Mouse (Mus musculus) ovary, adult 10 weeks (tissue): ENCODE data around the gene Gstm7. TPM values are rescaled to one million over a fixed set of nuclear protein-coding genes. Genes with fewer than 3 reads are reported as not detected.

Experiments
- polyA plus RNA-seq: library from polyadenylated mRNA; stranded (reverse); fragments of 350-450 nt; fragmentation: Illumina TruSeq; extraction: RNeasy Lipid Tissue Mini Kit (QIAGEN cat#74804); gene quantifications from one replicate; pipeline ENCODE4 v1.2.3, GENCODE M21; 2014

Gene Gstm7
- 5.8 TPM for polyA plus RNA-seq

DNA sequence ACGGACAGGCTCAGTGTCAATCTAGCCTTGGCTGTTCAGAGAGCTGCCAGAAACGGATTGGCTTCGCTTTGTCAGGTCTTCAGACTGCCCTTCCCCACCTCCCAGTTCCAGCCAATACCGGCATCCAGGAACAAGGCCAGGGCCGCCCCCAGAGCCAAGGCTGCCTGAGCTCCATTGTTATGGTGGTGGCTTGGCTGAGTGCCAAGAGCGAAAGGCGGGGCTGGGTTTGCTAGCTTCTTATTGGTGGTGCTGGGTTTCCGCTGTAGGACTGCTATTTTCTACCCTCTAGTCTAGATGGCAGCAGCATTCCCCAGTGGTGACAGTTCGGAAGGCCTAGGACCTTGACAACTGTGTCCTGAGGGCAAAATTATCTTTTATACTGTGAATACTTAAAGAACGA lies at the start of gene Gstm7:
Gene Gstm7, minus strand, starts transcription at position 148 of the 400 bp plus-strand sequence.

DNA sequence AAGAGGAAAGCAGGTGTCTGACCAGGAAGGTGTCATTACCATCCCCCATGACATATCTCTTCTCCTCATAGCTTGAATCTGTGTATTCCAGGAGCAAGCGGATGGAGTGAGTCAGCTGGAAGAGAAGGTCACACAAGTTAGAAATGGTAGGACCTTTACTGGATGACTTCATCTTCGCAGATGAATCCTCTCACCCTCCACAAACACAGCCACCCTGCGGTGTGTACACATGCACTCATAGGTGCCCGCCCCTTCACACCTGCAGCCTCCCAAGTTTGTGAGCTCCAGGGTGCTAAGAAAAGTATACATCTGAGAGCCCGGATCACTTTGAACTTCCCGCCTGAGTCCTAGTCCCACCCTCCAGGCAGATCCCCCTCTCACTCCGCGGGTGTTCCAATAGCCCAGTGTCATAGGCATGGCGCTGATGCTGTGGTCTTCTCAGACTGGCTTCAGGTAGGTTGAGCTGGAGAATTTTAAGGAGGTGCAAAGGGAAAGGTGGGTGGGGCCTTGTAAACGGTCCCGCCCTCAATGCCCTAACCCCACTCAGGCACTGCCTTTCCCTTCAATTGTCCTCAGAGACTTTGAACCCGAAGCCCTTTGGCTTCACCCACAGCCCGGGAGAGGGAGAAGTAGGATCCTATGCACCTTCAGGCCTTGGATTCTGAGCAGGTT lies 37.2 kb upstream of the Gstm7 start, which contains the start of gene Gstm3:
Gene Gstm3, minus strand, starts transcription at position 560 of the 672 bp plus-strand sequence.

DNA sequence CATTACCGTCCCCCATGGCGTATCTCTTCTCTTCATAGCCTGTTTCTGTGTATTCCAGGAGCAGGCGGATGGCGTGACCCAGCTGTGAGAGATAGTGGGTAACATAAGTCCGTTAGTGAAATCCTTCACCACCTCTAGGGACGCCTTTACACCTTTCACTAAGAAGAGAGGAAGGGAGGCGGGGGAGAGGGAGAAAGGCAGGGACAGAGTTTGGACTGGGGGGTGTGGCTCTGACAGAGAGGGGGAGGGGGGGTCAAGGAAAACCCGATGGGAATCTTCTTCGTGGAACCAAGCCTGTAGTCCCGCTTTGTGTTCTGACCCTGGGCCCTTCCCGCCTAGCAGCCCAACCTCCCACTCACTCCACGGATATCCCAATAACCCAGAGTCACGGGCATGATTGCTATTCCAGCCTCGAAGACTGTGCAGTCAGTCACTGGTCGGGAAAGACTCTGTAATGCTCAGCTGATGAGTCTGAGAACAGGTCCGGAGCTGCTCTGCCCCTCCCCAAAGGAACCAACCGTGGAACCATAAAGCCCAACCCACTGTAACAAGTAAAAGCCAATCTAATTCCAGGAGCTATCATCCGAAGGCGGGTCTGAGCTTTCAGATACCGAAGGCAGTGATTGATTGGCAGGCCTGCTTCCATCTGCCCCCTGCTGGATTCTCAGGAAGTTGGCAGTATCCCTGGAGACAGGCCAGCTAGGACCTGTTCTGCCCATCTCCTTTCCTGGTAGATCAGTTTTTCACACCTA lies 11.8 kb upstream of the Gstm7 start, which contains the start of gene Gstm6:
Gene Gstm6, minus strand, starts transcription at position 511 of the 752 bp plus-strand sequence.

DNA sequence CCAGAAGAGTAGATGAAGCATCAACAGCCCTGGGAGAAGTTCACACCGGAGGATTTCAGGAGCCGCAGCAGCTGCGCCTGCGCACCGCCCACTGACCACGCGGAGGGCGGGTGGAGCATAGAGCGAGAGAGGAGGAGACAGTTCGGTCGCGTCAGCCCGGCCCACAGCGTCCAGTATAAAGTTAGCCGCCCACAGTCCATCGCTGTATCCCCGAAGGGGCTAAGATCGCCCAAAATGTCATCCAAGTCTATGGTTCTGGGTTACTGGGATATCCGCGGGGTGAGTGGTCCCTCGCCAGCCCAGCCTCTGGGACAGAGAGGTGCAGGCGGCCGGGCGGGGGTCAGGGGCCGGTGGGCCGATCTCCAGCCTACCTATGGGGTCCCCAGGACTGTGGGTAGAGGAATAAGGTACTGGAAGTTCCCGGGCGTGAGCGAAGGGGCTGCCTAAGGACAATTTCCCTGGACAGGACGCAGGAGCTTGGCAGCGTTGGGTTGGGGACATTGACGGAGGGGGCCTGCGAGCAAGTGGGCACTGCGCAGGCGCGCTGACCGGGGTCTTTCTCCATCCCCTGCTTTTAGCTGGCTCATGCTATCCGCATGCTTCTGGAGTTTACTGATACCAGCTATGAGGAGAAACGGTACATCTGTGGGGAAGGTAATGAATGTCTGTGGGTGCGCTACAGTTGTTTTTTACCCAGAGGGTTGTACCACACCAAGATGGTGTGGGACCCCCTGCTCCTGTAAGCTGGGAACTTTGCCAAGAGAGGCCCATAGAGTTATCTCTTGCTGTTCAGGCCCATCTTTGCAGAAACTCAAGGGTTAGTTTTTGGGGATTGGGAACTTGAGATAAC lies 35.7 kb downstream of the Gstm7 start, which contains the start of gene Gstm5:
Gene Gstm5, plus strand, starts transcription at position 102 of the 850 bp plus-strand sequence.

DNA sequence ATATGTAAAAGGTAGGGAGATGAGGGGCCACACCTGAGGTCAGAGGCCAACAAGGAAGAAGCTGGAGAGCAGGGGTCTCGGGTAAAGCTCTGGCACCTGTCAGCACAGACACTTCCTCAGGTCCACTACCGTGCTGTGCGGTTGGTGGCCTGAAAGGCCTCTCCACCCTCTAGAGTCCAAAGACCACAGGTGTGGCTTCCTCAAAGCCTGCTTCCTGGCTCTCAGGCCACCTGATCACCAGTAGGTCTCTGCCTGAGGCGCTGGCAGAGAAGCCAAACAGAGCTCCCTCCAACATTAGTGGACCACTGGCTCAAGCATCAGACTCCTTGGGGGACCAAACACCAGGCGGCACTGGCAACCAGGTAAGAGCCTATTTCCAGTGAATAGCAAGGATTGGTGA lies 54.6 kb downstream of the Gstm7 start, which contains the start of gene Eps8l3:
Gene Eps8l3, plus strand, starts transcription at position 225 of the 400 bp plus-strand sequence.

Other genes starting within 250 kb of the Gstm7 start
- gene Ahcyl1, start 235.3 kb downstream of the Gstm7 start, polyA plus RNA-seq, result 303 TPM
- gene Csf1, start 171.3 kb downstream of the Gstm7 start, polyA plus RNA-seq, result 10.7 TPM
- 0.31 TPM for gene Eps8l3, start 54.6 kb downstream of the Gstm7 start, polyA plus RNA-seq
- gene Gstm5, start 36.0 kb downstream of the Gstm7 start, polyA plus RNA-seq, result 105 TPM
- gene Gstm6, start 11.9 kb upstream of the Gstm7 start, polyA plus RNA-seq, result 7.0 TPM
- gene Gstm3, start 37.5 kb upstream of the Gstm7 start, polyA plus RNA-seq, result not detected
- gene Gstm2, start 54.6 kb upstream of the Gstm7 start, polyA plus RNA-seq, result 319 TPM
- gene Gstm1, start 86.2 kb upstream of the Gstm7 start, polyA plus RNA-seq, result 56.8 TPM
- 1.4 TPM for gene Gstm4, start 113.1 kb upstream of the Gstm7 start, polyA plus RNA-seq
- 8.6 TPM for gene Ampd2, start 154.8 kb upstream of the Gstm7 start, polyA plus RNA-seq
- 1.00 TPM for gene Gnat2, start 161.0 kb upstream of the Gstm7 start, polyA plus RNA-seq
- gene Gnai3, start 214.3 kb upstream of the Gstm7 start, polyA plus RNA-seq, result 422 TPM
- gene Gpr61, start 223.1 kb upstream of the Gstm7 start, polyA plus RNA-seq, result not detected